Mouse (Mus musculus) G1E (cell line): ENCODE measurements around the gene Fbxl20.

Experiments used
- CTCF ChIP-seq: IDR thresholded peaks from 2 replicates; pipeline ENCODE4 v1.5.1; 2012; ENCODE audit warnings: low read depth, low read length, inconsistent platforms, mixed read lengths
- GATA1 ChIP-seq: IDR thresholded peaks from 2 replicates; pipeline ENCODE4 v1.6.1; 2012; ENCODE audit warnings: borderline replicate concordance, low read length, inconsistent platforms, mixed read lengths
- GATA2 ChIP-seq: IDR thresholded peaks from 2 replicates; pipeline ENCODE4 v1.6.1; 2012; ENCODE audit warnings: low read depth, low read length, inconsistent platforms, borderline replicate concordance
- POLR2AphosphoS5 ChIP-seq: IDR thresholded peaks from 2 replicates; pipeline ENCODE4 v1.6.1; 2012; ENCODE audit warnings: low read depth, low read length, inconsistent platforms; ENCODE audit not compliant: insufficient replicate concordance
- TAL1 ChIP-seq: conservative IDR thresholded peaks from 2 replicates; pipeline ENCODE4 v1.6.1; 2012; ENCODE audit warnings: low read depth, low read length, inconsistent platforms, mixed read lengths

DNA sequence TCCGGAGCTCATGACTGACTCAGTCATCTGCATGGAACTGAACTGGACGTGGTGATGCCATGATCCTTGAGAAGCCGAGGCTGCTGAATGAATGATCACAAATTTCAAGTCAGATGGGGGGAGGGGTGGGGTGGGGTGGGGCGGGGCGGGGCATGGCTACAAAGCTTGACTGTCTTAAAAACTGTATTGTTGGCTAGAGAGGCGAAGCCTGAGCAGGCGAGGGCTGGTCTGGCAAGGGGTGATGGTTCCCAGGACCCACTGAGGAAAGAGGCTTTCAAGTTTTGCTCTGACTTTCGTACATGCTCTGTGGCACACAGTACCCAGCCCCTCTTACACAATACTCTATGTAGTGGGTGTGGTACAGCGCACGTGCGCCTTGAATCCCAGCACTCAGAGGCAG, 12.4 kb downstream of the Fbxl20 start:
- TF ChIP-seq POLR2AphosphoS5 (no peak), CTCF (no peak), GATA1 (no peak), GATA2 (no peak), TAL1 (no peak)
